Mouse (Mus musculus) bone marrow macrophage, adult 2 months (primary cell): ENCODE measurements around the gene Prep.

Experiments used
- CTCF ChIP-seq: IDR thresholded peaks from 2 replicates; pipeline ENCODE4 v1.5.1; 2012; ENCODE audit warnings: low read depth, mild to moderate bottlenecking, low read length, moderate library complexity
- POLR2A ChIP-seq: IDR thresholded peaks from 2 replicates; pipeline ENCODE4 v1.6.1; 2012; ENCODE audit warnings: mild to moderate bottlenecking, low read depth, low read length, borderline replicate concordance

DNA sequence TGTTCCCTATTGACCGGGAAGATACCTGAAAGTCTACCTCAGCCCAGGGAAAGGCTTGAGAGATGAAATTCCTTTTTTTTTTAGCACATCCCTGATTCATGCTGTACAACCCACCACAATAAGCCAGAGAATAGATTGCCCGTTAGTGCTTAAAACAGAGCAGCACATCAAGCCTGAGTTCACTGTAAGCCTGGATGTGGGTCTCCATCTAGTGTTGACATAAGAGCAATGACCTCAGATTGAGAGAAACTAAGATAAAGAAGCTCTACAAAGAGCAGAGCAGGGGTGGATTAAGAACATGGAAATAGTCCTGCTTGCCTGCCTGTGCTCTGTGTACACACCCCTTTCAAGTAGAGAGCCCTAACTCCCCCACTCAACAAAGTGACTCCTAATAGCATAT, 118.5 kb downstream of the Prep start:
- TF ChIP-seq POLR2A = no peak
- TF ChIP-seq CTCF = no peak
